Mouse (Mus musculus): ENCODE data around the gene Pin1. TPM values are rescaled to one million over a fixed set of nuclear protein-coding genes. Genes with fewer than 3 reads are reported as not detected.
"Not testable (repeated sequence)": the region's sequence is repeated elsewhere in the genome, so short reads cannot be mapped to it uniquely, and the experiment has no call there.

Pin1 gene
- total RNA-seq, 1 experiment, result 66.6 TPM

- in situ Hi-C loops (cut with MboI; ENCODE audit: low sequenced_read_pairs in 2 of 2, unreplicated experiment in 2 of 2), result no loop called here
- TF ChIP-seq MAFK (IDR thresholded peaks at IDR 0.05; ENCODE audit: insufficient read depth, low read depth, low read length) (no peak), CHD2 (IDR thresholded peaks at IDR 0.05; ENCODE audit: low read depth, low read length) (no peak), HCFC1 (IDR thresholded peaks at IDR 0.05; ENCODE audit: borderline replicate concordance, insufficient read depth, low read length) (no peak), ZC3H11A (IDR thresholded peaks at IDR 0.05; ENCODE audit: borderline replicate concordance, low read depth, low read length) (no peak), ZNF384 (IDR thresholded peaks at IDR 0.05; ENCODE audit: low read depth, low read length) (no peak)
Measured at GRCm38 (mm10) chr9:20611976-20612375, 39.9 kb upstream of the Pin1 start.

DNA sequence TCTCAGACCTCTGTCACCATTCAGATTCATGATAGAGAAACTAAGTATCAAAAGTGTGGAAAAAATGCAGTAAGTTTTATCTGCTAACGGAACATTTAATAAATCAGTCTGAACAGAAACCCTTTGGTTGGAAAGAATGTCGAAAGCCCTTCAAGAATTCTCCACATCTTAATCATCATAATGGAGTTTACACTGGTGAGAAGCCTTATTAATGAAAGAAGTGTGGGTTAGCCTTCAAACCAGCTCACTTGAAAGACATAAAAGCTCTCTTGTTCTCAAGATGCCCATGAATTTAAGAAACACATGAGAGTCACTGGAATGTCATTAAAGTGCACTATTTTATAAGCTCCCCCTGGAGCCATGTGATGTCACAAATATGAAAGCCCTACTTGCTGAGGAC, 35.2 kb upstream of the Pin1 start:
- in situ Hi-C loops (cut with MboI; ENCODE audit: low sequenced_read_pairs in 2 of 2, unreplicated experiment in 2 of 2), result no loop called here
- TF ChIP-seq MAFK (IDR thresholded peaks at IDR 0.05; ENCODE audit: insufficient read depth, low read depth, low read length) (no peak), ZC3H11A (IDR thresholded peaks at IDR 0.05; ENCODE audit: borderline replicate concordance, low read depth, low read length) (no peak), HCFC1 (IDR thresholded peaks at IDR 0.05; ENCODE audit: borderline replicate concordance, insufficient read depth, low read length) (no peak), ZNF384 (IDR thresholded peaks at IDR 0.05; ENCODE audit: low read depth, low read length) (no peak), CHD2 (IDR thresholded peaks at IDR 0.05; ENCODE audit: low read depth, low read length) (no peak)
- H3K4me1 ChIP-seq (ENCODE audit: control insufficient read depth in 2 of 2, insufficient read depth in 2 of 2, low read length in 2 of 2, poor library complexity in 1 of 2), result no peaks in the 10 kb centered on the region
- no peak overlapping the region for H3K9ac ChIP-seq (ENCODE audit: insufficient read depth, low read depth, low read length, poor library complexity, severe bottlenecking)
- no peak for DNase-seq (ENCODE audit: low read depth, low spot score)
- H3K4me3 ChIP-seq (ENCODE audit: insufficient read depth in 1 of 2, low read depth in 1 of 2, low read length in 2 of 2, poor library complexity in 1 of 2, severe bottlenecking in 1 of 2), result no peak overlapping the region
- no peaks in the 10 kb centered on the region for H3K36me3 ChIP-seq (ENCODE audit: control insufficient read depth, insufficient read depth, low read length, poor library complexity, severe bottlenecking)
- no peak overlapping the region for H3K27ac ChIP-seq (ENCODE audit: insufficient read depth, low read depth, low read length, poor library complexity, severe bottlenecking)
- no peaks in the 10 kb centered on the region for H3K9me3 ChIP-seq (ENCODE audit: control insufficient read depth, insufficient read depth, low read depth, low read length)

More at GRCm38 (mm10) chr9:20611976-20612375, 39.9 kb upstream of the Pin1 start:
- no peak overlapping the region for H3K4me3 ChIP-seq (ENCODE audit: insufficient read depth in 1 of 2, low read depth in 1 of 2, low read length in 2 of 2, poor library complexity in 1 of 2, severe bottlenecking in 1 of 2)
- H3K9ac ChIP-seq (ENCODE audit: insufficient read depth, low read depth, low read length, poor library complexity, severe bottlenecking), result no peak overlapping the region
- no peak overlapping the region for H3K27ac ChIP-seq (ENCODE audit: insufficient read depth, low read depth, low read length, poor library complexity, severe bottlenecking)
- H3K36me3 ChIP-seq (ENCODE audit: control insufficient read depth, insufficient read depth, low read length, poor library complexity, severe bottlenecking), result no peaks in the 10 kb centered on the region
- no peaks in the 10 kb centered on the region for H3K4me1 ChIP-seq (ENCODE audit: control insufficient read depth in 2 of 2, insufficient read depth in 2 of 2, low read length in 2 of 2, poor library complexity in 1 of 2)
- no peaks in the 10 kb centered on the region for H3K9me3 ChIP-seq (ENCODE audit: control insufficient read depth, insufficient read depth, low read depth, low read length)
- DNase-seq (ENCODE audit: low read depth, low spot score), result no peak

GRCm38 (mm10) chr9:20631332-20631731, 20.6 kb upstream of the Pin1 start:
- H3K4me3 ChIP-seq (ENCODE audit: insufficient read depth in 1 of 2, low read depth in 1 of 2, low read length in 2 of 2, poor library complexity in 1 of 2, severe bottlenecking in 1 of 2), result no peak overlapping the region
- peaks cover 0 to 8% of the 10 kb centered on the region in 2 experiments; a peak in 2 of 4 replicates for H3K4me1 ChIP-seq (ENCODE audit: control insufficient read depth in 2 of 2, insufficient read depth in 2 of 2, low read length in 2 of 2, poor library complexity in 1 of 2)
- in situ Hi-C loops (cut with MboI; ENCODE audit: low sequenced_read_pairs in 2 of 2, unreplicated experiment in 2 of 2), result loop anchor here in 1 of 2 experiments (25.0 kb wide), 1 partner anchor 169 kb away; the partner anchor contains the start of gene Zfp26
- H3K9me3 ChIP-seq (ENCODE audit: control insufficient read depth, insufficient read depth, low read depth, low read length), result no peaks in the 10 kb centered on the region
- no peaks in the 10 kb centered on the region for H3K36me3 ChIP-seq (ENCODE audit: control insufficient read depth, insufficient read depth, low read length, poor library complexity, severe bottlenecking)
- TF ChIP-seq CHD2 (IDR thresholded peaks at IDR 0.05; ENCODE audit: low read depth, low read length) (no peak), MAFK (IDR thresholded peaks at IDR 0.05; ENCODE audit: insufficient read depth, low read depth, low read length) (no peak)
- H3K27ac ChIP-seq (ENCODE audit: insufficient read depth, low read depth, low read length, poor library complexity, severe bottlenecking), result no peak overlapping the region
- no peak overlapping the region for H3K9ac ChIP-seq (ENCODE audit: insufficient read depth, low read depth, low read length, poor library complexity, severe bottlenecking)
- DNase-seq (ENCODE audit: low read depth, low spot score), result no peak

GRCm38 (mm10) chr9:20635676-20636075, 16.2 kb upstream of the Pin1 start:
- DNase-seq (ENCODE audit: low read depth, low spot score); H3K36me3 ChIP-seq (ENCODE audit: control insufficient read depth, insufficient read depth, low read length, poor library complexity, severe bottlenecking); H3K4me3 ChIP-seq (ENCODE audit: insufficient read depth in 1 of 2, low read depth in 1 of 2, low read length in 2 of 2, poor library complexity in 1 of 2, severe bottlenecking in 1 of 2); H3K9ac ChIP-seq (ENCODE audit: insufficient read depth, low read depth, low read length, poor library complexity, severe bottlenecking); H3K9me3 ChIP-seq (ENCODE audit: control insufficient read depth, insufficient read depth, low read depth, low read length); H3K27ac ChIP-seq (ENCODE audit: insufficient read depth, low read depth, low read length, poor library complexity, severe bottlenecking): not testable (repeated sequence)
- in situ Hi-C loops (cut with MboI; ENCODE audit: low sequenced_read_pairs in 2 of 2, unreplicated experiment in 2 of 2), result loop anchor here in 1 of 2 experiments (25.0 kb wide), 1 partner anchor 173 kb away; the partner anchor contains the start of gene Zfp26
- H3K4me1 ChIP-seq (ENCODE audit: control insufficient read depth in 2 of 2, insufficient read depth in 2 of 2, low read length in 2 of 2, poor library complexity in 1 of 2), result peaks cover 0 to 25% of the 10 kb centered on the region in 2 experiments; a peak in 2 of 4 replicates

DNA sequence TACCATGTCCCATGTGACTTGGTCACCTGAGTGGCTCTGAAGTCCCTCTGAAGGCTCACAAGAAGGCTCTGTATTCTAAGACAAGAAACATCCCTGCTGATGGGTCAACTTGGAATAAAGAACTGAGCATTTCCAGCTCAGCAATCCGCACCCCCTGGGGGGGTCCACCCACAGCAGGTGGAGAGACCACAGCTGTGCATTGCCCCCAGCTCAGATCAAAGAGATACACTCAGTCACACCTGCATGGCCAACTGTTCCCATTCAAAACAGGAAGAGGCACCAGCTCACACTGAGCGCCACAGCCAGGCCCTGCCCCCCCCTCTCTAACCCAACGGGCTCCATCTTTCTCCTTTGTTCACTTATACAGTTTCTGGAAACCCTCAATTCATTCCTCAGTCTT, 15.6 kb upstream of the Pin1 start:
- no peak for DNase-seq (ENCODE audit: low read depth, low spot score)
- H3K9me3 ChIP-seq (ENCODE audit: control insufficient read depth, insufficient read depth, low read depth, low read length), result no peaks in the 10 kb centered on the region
- TF ChIP-seq MAFK (IDR thresholded peaks at IDR 0.05; ENCODE audit: insufficient read depth, low read depth, low read length) (no peak), ZNF384 (IDR thresholded peaks at IDR 0.05; ENCODE audit: low read depth, low read length) (no peak), ZC3H11A (IDR thresholded peaks at IDR 0.05; ENCODE audit: borderline replicate concordance, low read depth, low read length) (no peak), CHD2 (IDR thresholded peaks at IDR 0.05; ENCODE audit: low read depth, low read length) (no peak), HCFC1 (IDR thresholded peaks at IDR 0.05; ENCODE audit: borderline replicate concordance, insufficient read depth, low read length) (no peak)
- no peak overlapping the region for H3K9ac ChIP-seq (ENCODE audit: insufficient read depth, low read depth, low read length, poor library complexity, severe bottlenecking)
- in situ Hi-C loops (cut with MboI; ENCODE audit: low sequenced_read_pairs in 2 of 2, unreplicated experiment in 2 of 2), result loop anchor here in 1 of 2 experiments (25.0 kb wide), 1 partner anchor 174 kb away; the partner anchor contains the start of gene Zfp26
- H3K4me3 ChIP-seq (ENCODE audit: insufficient read depth in 1 of 2, low read depth in 1 of 2, low read length in 2 of 2, poor library complexity in 1 of 2, severe bottlenecking in 1 of 2), result no peak overlapping the region
- H3K27ac ChIP-seq (ENCODE audit: insufficient read depth, low read depth, low read length, poor library complexity, severe bottlenecking), result peak overlapping the region; percentile 28; the same call in 1 of the 2 replicates
- H3K36me3 ChIP-seq (ENCODE audit: control insufficient read depth, insufficient read depth, low read length, poor library complexity, severe bottlenecking), result no peaks in the 10 kb centered on the region; the same call in 1 of the 2 replicates
- H3K4me1 ChIP-seq (ENCODE audit: control insufficient read depth in 2 of 2, insufficient read depth in 2 of 2, low read length in 2 of 2, poor library complexity in 1 of 2), result peaks cover 0 to 25% of the 10 kb centered on the region in 2 experiments; a peak in 2 of 4 replicates

Measured in ES-E14 (cell line).